Mouse (Mus musculus) CH12.LX (cell line): ENCODE measurements around the gene Bsn.

Experiments used
- CTCF ChIP-seq, 2 experiments: IDR thresholded peaks in 1 of 2; conservative IDR thresholded peaks in 1 of 2; 2 replicates each; pipeline ENCODE4 v1.5.1; 2011 to 2012; ENCODE audit warnings: low read depth in 2 of 2, low read length in 2 of 2, improper control_type of control experiment in 1 of 2, inconsistent platforms in 1 of 2, mild to moderate bottlenecking in 1 of 2, moderate library complexity in 1 of 2
- EP300 ChIP-seq: IDR thresholded peaks from 2 replicates; pipeline ENCODE4 v1.6.1; 2011; ENCODE audit warnings: low read length, improper control_type of control experiment
- JUN ChIP-seq: IDR thresholded peaks from 2 replicates; pipeline ENCODE4 v1.6.1; 2011; ENCODE audit warnings: low read depth, mild to moderate bottlenecking, low read length, improper control_type of control experiment, moderate library complexity; ENCODE audit not compliant: insufficient read depth
- JUND ChIP-seq: conservative IDR thresholded peaks from 2 replicates; pipeline ENCODE4 v1.6.1; 2011; ENCODE audit warnings: low read depth, low read length, improper control_type of control experiment
- MAFK ChIP-seq: IDR thresholded peaks from 2 replicates; pipeline ENCODE4 v1.6.1; 2011; ENCODE audit warnings: low read length, improper control_type of control experiment; ENCODE audit not compliant: insufficient replicate concordance
- MAZ ChIP-seq: IDR thresholded peaks from 2 replicates; pipeline ENCODE4 v1.6.1; 2012; ENCODE audit warnings: low read depth, mild to moderate bottlenecking, inconsistent platforms, low read length, improper control_type of control experiment, moderate library complexity
- MXI1 ChIP-seq: IDR thresholded peaks from 2 replicates; pipeline ENCODE4 v1.6.1; 2011; ENCODE audit warnings: mild to moderate bottlenecking, low read depth, low read length, improper control_type of control experiment
- PAX5 ChIP-seq: IDR thresholded peaks from 2 replicates; pipeline ENCODE4 v1.6.1; 2012; ENCODE audit warnings: low read length, inconsistent platforms, mixed read lengths
- POLR2A ChIP-seq: IDR thresholded peaks from 2 replicates; pipeline ENCODE4 v1.6.1; 2011; ENCODE audit warnings: low read depth, mild to moderate bottlenecking, improper control_type of control experiment, low read length
- RCOR1 ChIP-seq: conservative IDR thresholded peaks from 2 replicates; pipeline ENCODE4 v1.6.1; 2012; ENCODE audit warnings: low read depth, mild to moderate bottlenecking, inconsistent platforms, low read length, improper control_type of control experiment
- TCF12 ChIP-seq: IDR thresholded peaks from 2 replicates; pipeline ENCODE4 v1.6.1; 2014; ENCODE audit warnings: low read depth, mild to moderate bottlenecking, inconsistent platforms, low read length, improper control_type of control experiment
- ZC3H11A ChIP-seq: IDR thresholded peaks from 2 replicates; pipeline ENCODE4 v1.6.1; 2012; ENCODE audit warnings: low read depth, mild to moderate bottlenecking, inconsistent platforms, low read length, improper control_type of control experiment
- ZKSCAN1 ChIP-seq: IDR thresholded peaks from 2 replicates; pipeline ENCODE4 v1.6.1; 2012; ENCODE audit warnings: low read depth, inconsistent platforms, low read length, improper control_type of control experiment, borderline replicate concordance
- ZNF384 ChIP-seq: IDR thresholded peaks from 2 replicates; pipeline ENCODE4 v1.6.1; 2012; ENCODE audit warnings: low read depth, low read length, improper control_type of control experiment, inconsistent platforms

- TF ChIP-seq JUND = no peak
- no peak for TF ChIP-seq ZC3H11A
- no peak for TF ChIP-seq CTCF (conservative IDR thresholded peaks at IDR 0.05 in 1 of 2, IDR thresholded peaks at IDR 0.05 in 1 of 2; ENCODE audit: low read depth in 2 of 2, low read length in 2 of 2)
- no peak for TF ChIP-seq MXI1
- no peak for TF ChIP-seq POLR2A
- no peak for TF ChIP-seq RCOR1
- TF ChIP-seq ZKSCAN1 = no peak
- TF ChIP-seq MAZ = no peak
- TF ChIP-seq MAFK = no peak
- TF ChIP-seq EP300 = no peak
- no peak for TF ChIP-seq PAX5
- TF ChIP-seq JUN = no peak
- no peak for TF ChIP-seq TCF12
- TF ChIP-seq ZNF384 = no peak
Observed at GRCm38 (mm10) chr9:108239951-108240350, 49.8 kb upstream of the Bsn start.
